Mouse (Mus musculus) small intestine, adult 2 months (tissue): ENCODE measurements around the gene Gm20388. TPM values are rescaled to one million over a fixed set of nuclear protein-coding genes. Genes with fewer than 3 reads are reported as not detected.

Experiments
- H3K27ac ChIP-seq: fragments of 200-500 bp; 2 replicates; pipeline ENCODE4 v1.5.1; 2012; ENCODE audit warnings: low read depth, low read length, control low read depth, inconsistent platforms; ENCODE audit not compliant: insufficient read depth
- H3K27me3 ChIP-seq: fragments of 200-500 bp; 2 replicates; pipeline ENCODE4 v1.6.1; 2012; ENCODE audit warnings: mild to moderate bottlenecking, moderate library complexity, low read length, inconsistent platforms; ENCODE audit not compliant: control insufficient read depth, insufficient read depth
- H3K36me3 ChIP-seq: fragments of 200-500 bp; 2 replicates; pipeline ENCODE4 v1.6.1; 2012; ENCODE audit warnings: mild to moderate bottlenecking, low read length, control low read depth, inconsistent platforms; ENCODE audit not compliant: control insufficient read depth, insufficient read depth
- H3K4me1 ChIP-seq: fragments of 200-500 bp; 2 replicates; pipeline ENCODE4 v1.6.1; 2012; ENCODE audit warnings: low read length, inconsistent platforms, mixed read lengths; ENCODE audit not compliant: control insufficient read depth, insufficient read depth, insufficient read length
- H3K4me3 ChIP-seq: fragments of 200-500 bp; 2 replicates; pipeline ENCODE4 v1.5.1; 2012; ENCODE audit warnings: low read depth, mild to moderate bottlenecking, control low read depth, inconsistent platforms, low read length, moderate library complexity
- CTCF ChIP-seq: fragments of 200-500 bp; IDR thresholded peaks from 2 replicates; pipeline ENCODE4 v1.5.1; 2012; ENCODE audit warnings: low read depth, mild to moderate bottlenecking, control low read depth, inconsistent platforms, low read length, moderate library complexity, mixed read lengths; ENCODE audit not compliant: insufficient replicate concordance, insufficient read length; ENCODE audit errors: extremely low read depth
- POLR2A ChIP-seq: fragments of 200-500 bp; IDR thresholded peaks from 2 replicates; pipeline ENCODE4 v1.6.1; 2012; ENCODE audit warnings: low read depth, mild to moderate bottlenecking, control low read depth, inconsistent platforms, low read length, moderate library complexity
- WGBS: fragments of 180-500 bp; shearing (Covaris S2); methylation state at CpG from one replicate; pipeline ENCODE4 v1.1.7; 2018; 5-methylcytosine and 5-hydroxymethylcytosine counted together
- polyA plus RNA-seq: library from polyadenylated mRNA; depleted of rRNA; stranded (reverse); fragments of >200 nt; gene quantifications from 2 replicates; pipeline ENCODE4 v1.2.3, GENCODE M21; 2012

Gm20388 gene
- polyA plus RNA-seq, 1 experiment, result 37.3 TPM

DNA sequence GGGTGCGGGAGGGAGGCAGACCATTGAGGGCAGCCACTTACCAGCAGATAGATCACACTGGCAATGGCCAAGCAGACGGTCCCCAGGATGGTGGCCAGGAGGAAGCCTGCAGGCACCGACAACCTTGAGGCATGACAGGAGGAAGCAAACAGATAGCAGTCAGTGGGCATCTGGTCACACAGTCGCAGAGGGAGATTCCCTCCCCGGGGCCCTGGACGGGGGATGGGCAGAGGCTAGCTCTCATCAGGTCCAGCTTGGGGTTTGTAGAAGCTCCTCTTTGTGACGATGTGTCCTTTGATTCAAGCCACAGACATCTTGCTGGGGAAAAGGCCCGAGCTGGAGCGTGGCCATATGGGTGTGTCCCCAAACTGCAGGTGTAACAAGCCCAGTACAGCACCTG is 2515.5 kb downstream of the Gm20388 start:
- no peak for TF ChIP-seq POLR2A
- Histone ChIP-seq H3K4me1 (peaks cover 3% of the 10 kb centered on the region), H3K27ac (no peak overlapping the region), H3K27me3 (no peaks in the 10 kb centered on the region), H3K36me3 (peaks cover 13% of the 10 kb centered on the region; the same call in 1 of the 2 replicates), H3K4me3 (no peak overlapping the region)
- WGBS, result 39% methylated on average over 9 of the region's 9 CpGs

DNA sequence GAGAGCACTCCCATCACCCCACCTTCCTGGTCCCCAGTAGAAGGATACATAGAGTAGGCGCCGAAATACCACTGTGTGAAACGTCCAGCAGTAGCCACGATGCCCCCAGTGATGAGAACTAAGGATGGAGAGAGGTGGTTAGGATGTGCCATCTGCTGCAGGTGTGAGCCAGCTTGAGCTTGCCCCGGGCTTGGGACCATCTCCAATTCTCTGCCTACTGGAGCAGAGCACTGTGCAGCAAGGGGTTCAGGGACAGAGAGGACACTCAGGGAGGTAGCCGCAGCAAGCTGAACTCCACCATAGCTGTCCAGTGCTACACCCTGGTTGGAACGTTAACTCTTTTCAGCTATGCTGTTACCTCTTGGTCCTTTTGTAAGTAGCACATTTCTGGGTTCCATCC is 2517.0 kb downstream of the Gm20388 start:
- peaks cover 13% of the 10 kb centered on the region; the same call in 1 of the 2 replicates for H3K36me3 ChIP-seq
- H3K27me3 ChIP-seq, result no peaks in the 10 kb centered on the region
- H3K4me1 ChIP-seq, result peaks cover 9% of the 10 kb centered on the region
- 94% methylated on average over 7 of the region's 7 CpGs for WGBS
- TF ChIP-seq POLR2A (no peak), CTCF (no peak)
- no peak overlapping the region for H3K4me3 ChIP-seq
- H3K27ac ChIP-seq, result no peak overlapping the region

DNA sequence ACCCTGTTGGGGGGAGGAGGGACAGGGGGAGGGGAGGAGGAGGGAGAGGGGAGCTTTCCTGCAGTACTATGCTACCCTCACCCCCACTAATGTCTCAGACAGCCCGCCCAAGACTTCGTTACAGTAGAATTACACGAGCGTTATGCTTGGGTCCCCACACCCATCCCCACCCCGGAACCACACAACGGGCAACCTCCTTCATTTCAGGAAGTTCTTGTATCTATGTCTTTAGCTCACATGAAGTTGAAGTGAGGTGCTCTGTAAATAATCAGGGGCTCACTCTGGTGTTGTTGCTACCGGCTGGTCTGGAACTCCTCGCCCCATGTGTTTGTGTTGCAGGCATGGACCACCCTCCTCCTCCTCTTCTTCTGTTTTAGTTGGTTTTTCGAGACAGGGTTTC is 2517.5 kb downstream of the Gm20388 start:
- Histone ChIP-seq H3K4me3 (no peak overlapping the region), H3K27me3 (no peaks in the 10 kb centered on the region), H3K27ac (no peak overlapping the region), H3K4me1 (peaks cover 14% of the 10 kb centered on the region), H3K36me3 (peaks cover 13% of the 10 kb centered on the region; the same call in 1 of the 2 replicates)
- WGBS, result 89% methylated on average over 9 of the region's 9 CpGs
- no peak for TF ChIP-seq POLR2A
- no peak for TF ChIP-seq CTCF

DNA sequence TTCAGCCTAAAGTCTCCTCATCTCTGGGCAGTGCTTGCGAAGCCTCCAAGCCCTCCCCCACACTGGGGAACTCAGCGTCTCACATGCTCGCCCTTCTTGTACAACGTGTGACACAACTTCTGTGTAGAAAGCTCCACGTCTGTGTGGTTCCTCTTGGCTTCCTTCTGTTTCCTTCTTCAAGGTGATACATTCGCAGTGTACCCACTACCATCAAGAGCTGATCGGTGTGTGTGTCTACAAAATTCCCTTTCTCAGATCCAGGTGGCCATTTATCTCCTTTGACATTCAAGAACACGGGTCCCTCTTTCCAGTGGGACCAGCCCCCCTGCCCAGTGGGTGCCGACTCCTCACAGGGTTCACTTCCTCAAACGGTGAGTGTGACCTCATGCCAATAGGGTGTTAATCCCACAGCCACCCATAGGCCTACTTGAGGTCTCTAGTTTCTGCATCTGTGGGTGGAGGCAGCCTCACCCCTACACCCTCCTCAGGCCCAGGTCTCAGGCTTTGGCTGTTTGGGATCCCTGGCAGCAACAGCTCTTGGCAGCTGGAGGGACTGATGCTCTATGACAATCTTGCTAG is 2519.5 kb downstream of the Gm20388 start:
- H3K36me3 ChIP-seq, result peaks cover 9% of the 10 kb centered on the region; the same call in 1 of the 2 replicates
- TF ChIP-seq POLR2A (no peak), CTCF (no peak)
- WGBS, result 74% methylated on average over 10 of the region's 10 CpGs
- peaks cover 14% of the 10 kb centered on the region for H3K4me1 ChIP-seq
- H3K27ac ChIP-seq, result peak overlapping the region; percentile 37; the same call in 1 of the 2 replicates
- H3K27me3 ChIP-seq, result no peaks in the 10 kb centered on the region
- no peak overlapping the region for H3K4me3 ChIP-seq

DNA sequence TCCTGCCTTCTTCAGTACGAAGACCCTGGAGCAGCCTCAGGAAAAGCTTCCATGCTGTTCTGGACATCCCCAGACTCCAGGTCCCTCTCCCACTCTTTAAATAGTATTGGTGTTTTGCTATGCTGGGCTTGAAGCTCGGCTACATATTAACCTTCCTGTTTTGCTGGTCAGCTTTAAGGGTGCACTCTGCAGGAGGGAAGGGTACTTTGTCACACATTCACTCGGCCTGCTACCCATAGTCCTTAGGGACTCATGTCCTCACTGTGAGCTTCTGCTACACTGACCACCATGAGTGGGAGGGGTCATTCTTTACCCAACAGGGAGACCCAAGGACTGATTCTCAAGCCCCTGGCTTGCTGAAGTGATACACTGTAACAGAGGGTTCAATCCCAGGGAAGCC is 2520.0 kb downstream of the Gm20388 start:
- no peak overlapping the region for H3K4me3 ChIP-seq
- WGBS, result 74% methylated on average over 3 of the region's 3 CpGs

DNA sequence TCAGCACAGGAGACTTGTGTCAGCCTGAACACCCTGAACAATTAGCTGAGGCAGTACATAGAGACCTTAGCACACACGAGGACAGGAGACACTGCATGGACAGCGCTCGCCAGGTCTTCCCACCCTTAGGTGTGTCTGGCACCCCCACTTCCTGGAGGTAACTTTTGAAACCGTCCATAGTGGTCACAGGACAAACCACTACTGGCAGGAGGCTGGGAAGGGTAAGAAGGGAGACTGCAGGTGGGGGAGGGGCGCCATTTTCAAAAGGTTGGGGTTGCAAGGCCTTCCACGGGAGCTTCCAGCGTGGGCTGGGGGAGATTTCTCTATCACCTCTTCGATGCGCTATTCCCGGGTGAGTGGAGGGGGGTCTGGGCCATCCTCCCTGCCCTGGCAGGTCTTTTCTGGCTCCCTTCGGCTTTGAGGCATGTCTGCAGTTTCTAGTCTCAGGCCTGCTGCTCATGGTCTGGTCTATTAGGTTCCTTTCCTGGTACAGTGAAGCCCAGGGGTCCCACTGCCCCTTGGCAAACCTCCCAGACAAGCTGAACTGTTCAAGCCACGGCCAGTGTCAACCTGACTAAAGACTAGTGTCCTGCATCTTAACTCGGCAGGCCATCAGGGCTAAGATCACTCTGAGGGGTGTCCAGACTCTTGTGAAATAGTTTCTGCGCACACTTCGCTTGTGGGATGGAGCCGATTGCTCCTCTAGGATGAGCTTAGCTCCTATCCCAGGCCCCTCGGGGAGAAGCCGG is 2521.2 kb downstream of the Gm20388 start:
- H3K27ac ChIP-seq, result peak overlapping the region; percentile 85
- H3K36me3 ChIP-seq, result peaks cover 9% of the 10 kb centered on the region
- WGBS, result 19% methylated on average over 18 of the region's 18 CpGs

More for the DNA sequence above, 2520.0 kb downstream of the Gm20388 start:
- H3K36me3 ChIP-seq, result peaks cover 8% of the 10 kb centered on the region
- 0 out of 2 replicates have a peak overlapping the region, but pooled peaks have one; percentile 37 for H3K27ac ChIP-seq
- no peaks in the 10 kb centered on the region for H3K27me3 ChIP-seq
- TF ChIP-seq POLR2A, result no peak
- no peak for TF ChIP-seq CTCF
- H3K4me1 ChIP-seq, result peaks cover 14% of the 10 kb centered on the region

DNA sequence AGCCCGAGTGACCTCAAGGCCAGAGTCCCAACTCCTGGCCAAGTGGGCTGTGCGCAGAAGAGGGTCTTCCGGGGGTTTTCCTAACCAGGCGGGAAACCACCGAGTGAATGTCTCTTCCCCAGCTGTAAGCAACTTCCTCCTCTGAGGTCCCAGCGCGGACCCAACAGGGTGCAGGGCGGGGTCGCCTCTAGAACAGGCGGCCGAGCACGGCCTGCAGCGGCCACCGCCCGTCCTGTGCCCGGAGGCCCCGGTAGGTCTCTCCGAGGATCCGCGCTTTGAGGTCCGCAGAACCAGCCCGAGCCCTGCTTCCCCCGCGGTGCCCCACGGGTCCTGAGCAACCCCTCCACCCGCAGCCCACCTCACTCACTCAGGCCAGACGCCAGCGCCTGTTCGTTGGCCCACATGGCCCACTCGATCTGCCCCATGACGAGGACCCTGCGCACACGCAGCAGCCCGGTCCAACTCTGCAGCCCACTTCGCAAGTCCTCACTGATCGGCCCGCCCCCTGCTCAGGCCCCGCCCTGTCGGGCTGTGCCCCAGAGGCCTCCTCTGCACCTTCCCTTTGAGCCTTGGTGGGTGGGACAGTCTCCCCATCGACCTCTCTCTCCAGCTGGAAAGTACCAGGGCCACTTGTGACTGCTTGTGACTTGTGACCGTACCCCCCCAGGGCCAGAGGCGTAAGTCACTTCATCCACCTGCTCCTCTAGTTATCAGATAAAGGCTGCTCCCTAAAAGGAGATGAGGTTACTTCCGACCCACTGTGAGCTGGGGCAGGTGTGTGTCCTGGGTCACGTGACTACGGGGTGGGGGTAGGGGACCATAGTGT is 2522.0 kb downstream of the Gm20388 start, which contains the start of gene Cyba:
Gene Cyba (minus strand): TSS at position 488 of the 826 bp plus-strand sequence.
- H3K27ac ChIP-seq, result peak within 1 kb of the TSS; percentile 85
- no peaks in the 10 kb centered on the region for H3K27me3 ChIP-seq
- peak within 1 kb of the TSS; percentile 93 for H3K4me3 ChIP-seq
- TF ChIP-seq CTCF (no peak), POLR2A (peak; percentile 29)
- WGBS, result 2% methylated on average over 45 of the region's 45 CpGs
- peaks cover 15% of the 10 kb centered on the region for H3K4me1 ChIP-seq
- H3K36me3 ChIP-seq, result peaks cover 10% of the 10 kb centered on the region

More for the DNA sequence above, 2521.2 kb downstream of the Gm20388 start:
- no peaks in the 10 kb centered on the region for H3K27me3 ChIP-seq
- H3K4me3 ChIP-seq, result peak overlapping the region; percentile 93
- TF ChIP-seq CTCF (no peak), POLR2A (no peak)
- H3K4me1 ChIP-seq, result peaks cover 14% of the 10 kb centered on the region
